Mouse (Mus musculus) lung, postnatal 36 days (tissue): ENCODE measurements around the gene Unc5b.
A peak's percentile ranks its signal among the peaks of the same experiment; 100 is the strongest.
"Not testable (repeated sequence)": the region's sequence is repeated elsewhere in the genome, so short reads cannot be mapped to it uniquely, and the experiment has no call there.

Experiments
- DNase-seq: peaks from one replicate; pipeline ENCODE4 v3.0.0; 2022; ENCODE audit warnings: mixed read lengths

Gene Unc5b

DNA sequence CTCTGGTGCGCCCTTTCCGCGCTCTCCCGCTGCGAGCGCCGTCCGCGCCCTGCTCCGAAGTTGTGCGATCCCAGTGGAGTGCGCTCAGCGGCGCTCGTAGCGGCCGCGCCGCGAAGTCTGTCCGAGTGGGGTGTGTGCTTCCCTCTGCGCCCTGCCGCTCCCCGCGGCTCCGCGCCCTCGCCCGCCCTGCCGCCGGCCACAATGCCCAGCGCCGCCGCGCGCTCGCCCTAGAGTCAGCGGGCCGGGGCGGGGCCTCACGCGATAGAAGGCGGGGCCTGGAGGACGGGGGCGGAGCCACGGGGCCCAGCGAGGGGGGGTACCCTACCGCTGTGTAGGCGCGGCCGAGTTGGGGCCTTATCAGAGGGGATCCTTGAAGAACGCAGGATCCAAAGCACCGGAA, at the start of gene Unc5b:
Gene Unc5b (minus strand): TSS at position 203 of the 400 bp plus-strand sequence.
- DNase-seq, result peak; percentile 94

DNA sequence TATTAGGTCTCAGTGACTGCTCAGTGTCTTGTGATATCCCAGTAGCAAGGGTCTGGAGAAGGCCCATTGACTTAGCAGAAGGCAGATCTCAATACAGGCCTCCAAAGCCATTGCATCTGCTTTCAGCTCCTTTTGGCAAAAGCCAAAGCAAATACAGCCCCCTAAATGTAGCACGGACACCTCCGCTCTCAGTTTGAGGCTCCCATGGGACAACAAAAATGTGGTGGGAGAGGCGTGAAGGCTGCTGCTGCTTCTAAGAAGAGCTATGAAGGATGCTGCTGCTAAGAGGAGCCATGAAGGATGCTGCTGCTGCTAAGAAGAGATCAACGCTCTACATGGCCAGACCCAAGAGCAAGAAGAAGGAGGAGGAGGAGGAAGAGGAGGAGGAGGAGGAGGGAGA, 48.4 kb upstream of the Unc5b start:
- no peak for DNase-seq

GRCm38 (mm10) chr10:60877075-60877474, 45.7 kb upstream of the Unc5b start:
- no peak for DNase-seq

GRCm38 (mm10) chr10:60875011-60875410, 43.6 kb upstream of the Unc5b start:
- DNase-seq, result no peak

DNA sequence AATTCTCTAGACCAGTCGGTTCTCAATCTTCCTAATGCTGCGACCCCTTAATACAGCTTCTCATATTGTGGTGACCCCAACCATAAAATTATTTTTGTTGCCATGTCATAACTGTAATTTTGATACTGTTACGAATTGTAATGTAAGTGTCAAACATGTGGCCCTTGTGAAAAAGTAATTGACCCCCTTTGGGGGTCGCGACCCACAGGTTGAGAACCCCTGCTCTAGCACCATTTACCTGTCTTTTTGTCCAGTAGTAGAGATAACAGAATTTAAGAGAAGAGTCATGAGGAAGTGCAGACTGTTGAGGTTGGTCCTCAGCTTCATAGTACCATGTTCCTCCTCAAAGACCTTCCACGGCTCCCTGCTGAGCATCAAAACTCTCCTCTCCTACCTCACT, 31.9 kb upstream of the Unc5b start:
- DNase-seq, result no peak

- DNase-seq, result no peak
Measured at GRCm38 (mm10) chr10:60862477-60863293, 31.3 kb upstream of the Unc5b start.

DNA sequence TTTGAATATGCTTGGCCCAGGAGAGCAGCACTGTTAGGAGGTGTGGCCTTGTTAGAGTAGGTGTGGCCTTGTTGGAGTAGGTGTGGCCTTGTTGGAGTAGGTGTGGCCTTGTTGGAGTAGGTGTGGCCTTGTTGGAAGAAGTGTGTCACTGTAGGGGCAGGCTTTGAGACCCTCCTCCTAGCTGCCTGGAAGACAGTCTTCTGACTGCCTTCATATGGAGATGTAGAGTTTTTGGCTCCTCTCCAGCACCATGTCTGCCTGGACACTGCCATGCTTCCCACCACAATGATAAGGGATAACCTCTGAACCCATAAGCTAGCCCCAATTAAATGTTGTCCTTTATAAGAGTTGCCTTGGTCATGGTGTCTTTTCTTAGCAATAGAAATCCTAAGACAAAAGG, 13.9 kb upstream of the Unc5b start:
- not testable (repeated sequence) for DNase-seq

GRCm38 (mm10) chr10:60838816-60839215, 7.4 kb upstream of the Unc5b start:
- no peak for DNase-seq

GRCm38 (mm10) chr10:60834949-60835348, 3.6 kb upstream of the Unc5b start:
- peak; percentile 83 for DNase-seq

- DNase-seq, result no peak
Measured at GRCm38 (mm10) chr10:60832664-60833173, 1.3 kb upstream of the Unc5b start.

DNA sequence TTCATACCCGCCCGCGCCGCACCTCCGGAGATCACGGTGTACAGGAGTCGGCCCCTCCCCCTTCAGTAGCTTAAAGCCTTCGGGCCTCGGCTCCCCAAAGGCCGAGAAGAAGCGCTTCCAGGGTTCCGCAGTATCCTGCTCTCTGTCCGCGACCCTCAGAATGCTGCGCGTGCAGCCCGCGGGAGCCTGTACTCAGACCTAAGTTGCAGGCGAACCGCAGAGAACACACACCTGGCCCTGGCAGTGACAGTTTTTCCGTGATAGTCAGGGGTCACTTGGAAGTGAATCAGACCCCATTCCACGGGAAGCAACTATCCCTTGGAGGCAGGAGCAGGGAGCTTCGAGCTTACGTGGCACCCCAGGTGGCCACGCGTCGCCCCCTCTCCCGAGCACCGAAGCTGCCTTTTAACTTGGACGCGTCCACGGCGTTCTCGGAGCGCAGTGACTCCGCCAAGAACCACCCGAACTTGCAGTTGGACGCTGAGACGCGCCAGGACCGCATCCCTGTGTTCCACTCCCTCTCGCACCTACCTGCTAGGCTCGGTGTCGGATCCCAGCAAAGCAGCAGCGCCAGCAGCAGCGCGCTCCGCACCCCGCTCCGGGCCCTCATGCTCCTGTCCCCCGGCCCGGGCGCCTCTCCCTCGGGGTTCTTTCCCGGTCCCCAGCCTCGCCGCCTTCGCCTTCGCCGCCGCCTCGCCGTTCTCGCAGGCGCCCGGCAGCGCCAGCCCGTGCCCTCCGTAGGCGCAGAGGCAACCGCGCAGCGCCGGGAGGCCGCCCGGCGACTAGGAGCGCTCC, 628 bp downstream of the Unc5b start:
- peak; percentile 32 for DNase-seq

GRCm38 (mm10) chr10:60830000-60830399, 1.4 kb downstream of the Unc5b start:
- DNase-seq, result no peak

DNA sequence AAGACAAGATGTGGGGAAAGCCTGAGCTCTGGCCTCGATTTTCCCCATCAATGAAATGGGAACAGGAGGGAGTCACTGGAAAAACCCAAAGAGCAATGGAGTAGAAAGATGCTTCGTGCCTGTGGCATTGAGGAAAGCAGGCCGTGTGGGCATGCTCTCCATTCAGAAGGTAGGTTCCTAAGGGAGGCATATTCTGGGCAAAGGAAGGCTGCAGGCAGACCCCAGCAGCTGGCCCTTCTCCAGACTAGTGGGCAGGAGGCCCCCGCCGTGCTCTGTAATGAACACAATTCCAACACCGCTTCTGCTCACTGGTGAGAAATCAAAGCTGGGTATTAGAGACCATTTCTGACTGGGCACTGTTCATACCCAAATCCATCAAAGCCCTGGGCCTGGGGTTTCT, 2.3 kb downstream of the Unc5b start:
- no peak for DNase-seq

DNA sequence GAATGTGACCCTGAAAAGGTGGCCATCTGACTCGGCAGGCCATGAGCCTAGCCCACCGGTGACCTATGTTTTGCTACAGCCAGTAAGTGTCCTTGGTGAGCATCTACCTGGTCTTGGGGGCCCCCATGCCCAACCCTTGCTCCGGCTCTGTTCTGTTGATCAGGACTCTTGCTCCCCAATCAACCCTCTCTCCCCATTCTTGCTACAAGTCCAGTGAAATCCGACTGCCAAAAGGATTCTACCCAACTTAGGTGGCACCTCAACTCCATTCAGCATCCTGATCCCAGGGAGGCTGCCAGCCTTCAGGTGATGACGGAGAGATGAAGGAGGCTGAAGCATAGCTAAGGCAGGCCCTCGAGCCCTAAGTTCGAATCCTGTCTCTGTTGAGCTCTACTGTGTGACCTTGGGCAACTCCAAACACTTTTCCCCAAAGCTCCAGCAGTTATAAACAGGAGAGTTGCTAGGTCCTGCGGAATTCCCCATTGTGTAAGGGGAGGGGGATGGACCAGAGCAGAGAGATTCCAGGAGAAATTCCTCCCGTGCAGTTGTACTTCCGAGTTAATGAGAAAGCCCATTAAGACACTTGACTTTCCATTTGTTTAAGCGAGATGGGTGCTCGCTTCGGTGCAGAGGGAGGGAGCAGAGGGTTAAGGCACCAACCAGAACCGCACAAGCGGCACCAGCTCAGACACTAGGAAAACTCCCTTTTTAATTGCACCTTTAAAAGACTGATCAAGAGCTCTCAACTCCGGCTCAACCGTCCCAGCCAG, 3.3 kb downstream of the Unc5b start:
- no peak for DNase-seq

DNA sequence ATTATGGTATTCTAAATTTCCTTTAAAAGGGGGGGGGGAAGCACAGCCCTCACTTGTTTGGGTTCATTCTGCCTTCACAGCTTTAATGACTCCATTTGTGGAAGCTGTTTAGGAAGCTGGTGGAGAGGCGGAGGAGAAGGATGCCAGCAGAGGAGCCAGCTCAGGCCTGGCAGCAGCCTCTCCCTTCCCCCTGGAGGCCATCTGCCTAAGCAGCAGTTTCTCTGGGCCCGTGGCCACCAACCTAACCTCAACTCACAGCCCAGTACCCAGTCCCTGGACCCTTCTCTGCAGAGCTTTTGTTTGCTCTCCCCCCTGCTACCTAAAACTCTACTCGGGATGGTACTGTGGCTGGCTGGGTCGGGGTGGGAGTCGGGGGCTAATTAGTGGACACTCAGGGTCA, 4.1 kb downstream of the Unc5b start:
- DNase-seq, result no peak

DNA sequence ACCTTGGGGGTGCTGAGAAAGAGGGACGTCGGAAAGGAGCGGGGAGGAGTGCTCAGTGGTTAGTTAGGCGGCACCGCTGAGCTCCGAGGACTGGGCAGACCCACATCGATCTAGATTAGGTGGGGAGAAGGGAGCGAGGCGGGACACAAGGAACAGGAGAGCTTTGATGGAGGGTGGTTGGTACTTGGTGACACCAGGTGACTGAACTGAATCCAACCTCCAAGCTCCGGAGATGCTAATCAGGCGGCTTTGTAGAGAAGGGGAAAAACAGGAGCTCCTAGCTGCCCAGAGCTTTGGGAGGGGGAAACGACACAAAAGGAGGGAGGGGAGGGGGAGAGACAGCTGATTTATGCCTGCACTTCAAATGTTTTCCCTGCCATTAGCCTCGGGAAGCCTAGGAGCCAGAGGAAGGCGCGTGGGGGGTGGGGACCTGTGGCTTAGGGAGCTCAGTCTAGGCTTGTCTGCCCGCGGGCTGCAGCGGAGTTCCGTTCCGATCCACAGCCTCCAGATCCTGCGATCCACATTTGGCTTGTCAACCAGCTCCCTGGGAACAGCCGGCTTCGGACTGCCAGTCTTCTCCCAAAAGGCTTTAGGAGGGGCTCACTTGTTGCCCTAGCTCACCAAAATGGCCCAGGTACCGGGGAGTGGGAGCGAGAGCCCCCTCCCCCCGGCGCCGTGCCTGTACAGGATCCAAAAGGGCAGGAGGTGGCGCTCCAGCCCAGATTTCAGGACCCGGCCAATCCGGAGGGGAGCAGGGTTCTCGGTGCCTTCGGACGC, 4.7 kb downstream of the Unc5b start:
- peak; percentile 35 for DNase-seq

- no peak for DNase-seq
Measured at GRCm38 (mm10) chr10:60825955-60826354, 5.4 kb downstream of the Unc5b start.

DNA sequence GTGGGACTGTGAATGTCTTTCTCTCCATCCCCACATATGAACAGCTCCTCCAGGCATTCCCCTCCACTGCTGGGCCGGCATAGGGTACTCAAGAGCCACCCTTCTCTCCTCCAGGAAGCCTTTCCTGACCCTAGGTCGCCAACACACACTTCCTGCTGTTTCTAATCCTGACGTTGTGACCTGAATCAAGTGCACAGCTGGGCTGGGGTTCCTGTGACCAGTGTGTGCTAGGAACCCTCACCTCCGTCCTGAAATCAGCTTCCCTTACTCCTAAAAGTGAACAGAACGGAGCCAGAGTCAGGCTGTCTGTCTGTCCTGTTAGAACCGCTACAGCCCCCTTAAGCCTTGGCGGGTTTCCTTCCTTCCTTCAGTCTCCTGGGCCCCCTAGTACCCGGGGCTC, 7.6 kb downstream of the Unc5b start:
- DNase-seq, result no peak

DNA sequence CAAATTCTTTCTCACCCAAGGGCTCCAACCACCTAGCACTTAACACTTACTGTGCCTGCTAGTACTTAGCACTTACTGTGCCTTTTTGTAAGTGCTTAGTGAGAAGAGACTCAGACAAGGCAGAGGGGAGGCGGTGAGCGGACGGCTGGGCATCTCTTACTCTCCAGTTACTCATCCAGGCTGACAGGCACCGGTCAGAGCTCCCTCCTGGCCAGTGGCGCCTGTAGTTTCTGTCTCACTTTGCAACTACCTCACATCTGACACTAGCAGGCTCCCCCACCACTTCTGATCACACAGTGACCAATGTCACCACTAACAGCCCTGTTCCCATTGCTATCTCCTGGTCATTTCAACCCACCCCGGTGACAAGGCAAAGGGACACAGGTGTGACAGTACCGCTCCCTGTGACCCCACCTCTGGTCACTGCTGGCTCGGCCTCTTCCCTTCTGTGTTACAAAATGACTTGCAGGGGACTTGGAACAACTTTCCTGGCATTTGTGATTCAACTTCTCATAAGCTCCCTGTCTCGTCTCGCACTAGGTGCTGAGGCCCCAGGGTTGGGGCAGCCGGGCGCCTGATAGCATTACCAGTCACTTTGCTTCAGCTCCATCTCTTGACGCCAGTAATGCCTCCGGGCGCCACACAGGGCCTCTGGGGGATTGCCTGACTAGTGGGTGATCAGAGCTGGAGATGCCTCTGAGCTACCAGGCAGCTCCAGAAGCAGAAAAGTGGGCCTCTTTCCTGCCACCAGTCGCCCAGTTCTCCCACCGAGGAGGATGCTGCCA, 8.5 kb downstream of the Unc5b start:
- DNase-seq, result no peak

DNA sequence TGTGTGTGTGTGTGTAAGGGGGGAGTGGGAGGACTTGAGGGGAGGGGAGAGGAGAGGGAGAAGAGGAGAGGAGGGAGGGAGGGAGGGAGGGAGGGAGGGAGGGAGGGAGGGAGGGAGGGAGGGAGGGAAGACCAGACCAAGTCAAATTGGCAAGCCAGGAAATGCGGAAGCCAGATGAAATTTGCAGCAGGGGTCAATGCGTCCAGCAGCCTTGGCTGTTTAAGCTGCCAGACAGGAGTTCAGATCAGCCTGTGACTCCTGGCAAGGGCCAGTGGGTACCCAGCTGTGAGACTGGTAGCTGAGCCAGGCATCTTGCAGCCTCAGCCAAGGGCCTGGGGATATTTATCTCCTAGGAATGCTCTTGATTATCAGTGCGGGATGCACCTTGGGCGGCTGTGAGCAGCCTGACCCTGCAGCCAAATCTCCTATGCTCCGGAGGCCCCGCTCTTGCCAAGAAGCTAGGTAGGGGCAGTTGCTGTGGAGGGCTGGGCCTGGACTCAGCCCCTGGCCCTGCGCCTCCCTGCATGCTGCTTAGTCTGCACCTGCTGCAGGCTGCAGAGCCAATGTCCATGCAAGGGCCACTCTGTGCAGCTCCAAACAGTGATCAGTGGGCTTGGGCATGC, 9.5 kb downstream of the Unc5b start:
- DNase-seq, result no peak

GRCm38 (mm10) chr10:60821311-60821710, 10.1 kb downstream of the Unc5b start:
- no peak for DNase-seq
